Mouse (Mus musculus): ENCODE results near the gene Mpdz. TPM values are rescaled to one million over a fixed set of nuclear protein-coding genes. Genes with fewer than 3 reads are reported as not detected.

Gene Mpdz
- polyA plus RNA-seq, 1 experiment from 2014 or later, result 14.8 TPM

GRCm38 (mm10) chr4:81372355-81372754 is 70.3 kb downstream of the Mpdz start:
- Histone ChIP-seq H3K27ac (no peak overlapping the region), H3K36me3 (no peaks in the 10 kb centered on the region), H3K4me3 (no peak overlapping the region), H3K27me3 (no peaks in the 10 kb centered on the region), H3K4me1 (replicated peaks) (no peaks in the 10 kb centered on the region), H3K9ac (no peak overlapping the region), H3K9me3 (no peaks in the 10 kb centered on the region), H3K4me2 (no peak overlapping the region)
- 98% methylated on average over 4 of the region's 4 CpGs for WGBS
- no peak for ATAC-seq (ENCODE audit: low FRiP score)

- WGBS, result 44% methylated on average over 3 of the region's 3 CpGs
Measured at GRCm38 (mm10) chr4:81351368-81351767, 91.2 kb downstream of the Mpdz start.

GRCm38 (mm10) chr4:81348646-81349045 is 94.0 kb downstream of the Mpdz start:
- Histone ChIP-seq H3K4me3 (no peak overlapping the region), H3K4me1 (replicated peaks) (0 out of 2 replicates have a peak, but pooled peaks cover 3% of the 10 kb centered on the region), H3K27me3 (no peaks in the 10 kb centered on the region), H3K9ac (no peak overlapping the region), H3K9me3 (no peaks in the 10 kb centered on the region), H3K36me3 (0 out of 2 replicates have a peak, but pooled peaks cover 10% of the 10 kb centered on the region), H3K27ac (no peak overlapping the region), H3K4me2 (no peak overlapping the region)
- 87% methylated on average over 7 of the region's 7 CpGs for WGBS
- ATAC-seq (ENCODE audit: low FRiP score), result no peak

More at GRCm38 (mm10) chr4:81351368-81351767, 91.2 kb downstream of the Mpdz start:
- no peak overlapping the region for H3K4me2 ChIP-seq
- H3K27me3 ChIP-seq, result no peaks in the 10 kb centered on the region
- no peak overlapping the region for H3K27ac ChIP-seq
- H3K36me3 ChIP-seq, result peaks cover 15% of the 10 kb centered on the region
- ATAC-seq (ENCODE audit: low FRiP score), result peak; percentile 63; the same call in 1 of the 2 replicates
- no peaks in the 10 kb centered on the region for H3K9me3 ChIP-seq
- H3K4me3 ChIP-seq, result no peak overlapping the region
- 0 out of 2 replicates have a peak, but pooled peaks cover 3% of the 10 kb centered on the region for H3K4me1 ChIP-seq (replicated peaks)
- H3K9ac ChIP-seq, result no peak overlapping the region

GRCm38 (mm10) chr4:81345141-81345540 is 97.5 kb downstream of the Mpdz start:
- Histone ChIP-seq H3K4me3 (no peak overlapping the region), H3K4me1 (replicated peaks) (no peaks in the 10 kb centered on the region), H3K9ac (no peak overlapping the region), H3K9me3 (no peaks in the 10 kb centered on the region), H3K36me3 (0 out of 2 replicates have a peak, but pooled peaks cover 10% of the 10 kb centered on the region), H3K4me2 (no peak overlapping the region), H3K27ac (no peak overlapping the region), H3K27me3 (no peaks in the 10 kb centered on the region)
- no peak for ATAC-seq (ENCODE audit: low FRiP score)
- WGBS, result 88% methylated on average over 3 of the region's 3 CpGs

GRCm38 (mm10) chr4:81333628-81333991 is 109.0 kb downstream of the Mpdz start:
- no peaks in the 10 kb centered on the region for H3K9me3 ChIP-seq
- peak overlapping the region; percentile 60 for H3K27ac ChIP-seq

GRCm38 (mm10) chr4:81332901-81333627 is 109.6 kb downstream of the Mpdz start:
- peak overlapping the region; percentile 60 for H3K27ac ChIP-seq
- no peaks in the 10 kb centered on the region for H3K27me3 ChIP-seq
- no peak overlapping the region for H3K4me2 ChIP-seq
- ATAC-seq (ENCODE audit: low FRiP score), result peak; percentile 65
- peaks cover 17% of the 10 kb centered on the region for H3K4me1 ChIP-seq (replicated peaks)
- WGBS, result 53% methylated on average over 11 of the region's 11 CpGs
- no peaks in the 10 kb centered on the region for H3K36me3 ChIP-seq
- no peak overlapping the region for H3K9ac ChIP-seq
- H3K4me3 ChIP-seq, result no peak overlapping the region
- H3K9me3 ChIP-seq, result no peaks in the 10 kb centered on the region

More at GRCm38 (mm10) chr4:81333628-81333991, 109.0 kb downstream of the Mpdz start:
- H3K27me3 ChIP-seq, result no peaks in the 10 kb centered on the region
- no peak overlapping the region for H3K4me3 ChIP-seq
- no peak overlapping the region for H3K9ac ChIP-seq
- H3K4me1 ChIP-seq (replicated peaks), result peaks cover 17% of the 10 kb centered on the region
- WGBS, result 70% methylated on average over 2 of the region's 2 CpGs
- no peak for ATAC-seq (ENCODE audit: low FRiP score)
- no peaks in the 10 kb centered on the region for H3K36me3 ChIP-seq
- H3K4me2 ChIP-seq, result no peak overlapping the region

- no peak overlapping the region for H3K4me2 ChIP-seq
- H3K4me3 ChIP-seq, result no peak overlapping the region
- no peaks in the 10 kb centered on the region for H3K36me3 ChIP-seq
- H3K27ac ChIP-seq, result peak overlapping the region; percentile 60
- H3K27me3 ChIP-seq, result no peaks in the 10 kb centered on the region
- H3K9me3 ChIP-seq, result no peaks in the 10 kb centered on the region
- H3K4me1 ChIP-seq (replicated peaks), result peaks cover 17% of the 10 kb centered on the region
- peak; percentile 62 for ATAC-seq (ENCODE audit: low FRiP score)
- H3K9ac ChIP-seq, result no peak overlapping the region
- 47% methylated on average over 6 of the region's 6 CpGs for WGBS
Measured at GRCm38 (mm10) chr4:81332439-81332841, 110.2 kb downstream of the Mpdz start.

GRCm38 (mm10) chr4:81327694-81328093 is 114.9 kb downstream of the Mpdz start:
- H3K4me1 ChIP-seq (replicated peaks), result peaks cover 6% of the 10 kb centered on the region
- no peaks in the 10 kb centered on the region for H3K9me3 ChIP-seq
- no peaks in the 10 kb centered on the region for H3K27me3 ChIP-seq
- no peak for ATAC-seq (ENCODE audit: low FRiP score)
- no peak overlapping the region for H3K4me2 ChIP-seq
- no peak overlapping the region for H3K9ac ChIP-seq
- no peak overlapping the region for H3K4me3 ChIP-seq
- H3K27ac ChIP-seq, result no peak overlapping the region
- H3K36me3 ChIP-seq, result no peaks in the 10 kb centered on the region
- 94% methylated on average over 2 of the region's 2 CpGs for WGBS

- Histone ChIP-seq H3K27me3 (no peaks in the 10 kb centered on the region), H3K9ac (no peak overlapping the region), H3K27ac (no peak overlapping the region), H3K4me3 (no peak overlapping the region), H3K4me2 (no peak overlapping the region), H3K36me3 (no peaks in the 10 kb centered on the region), H3K4me1 (replicated peaks) (no peaks in the 10 kb centered on the region), H3K9me3 (no peaks in the 10 kb centered on the region)
- 93% methylated on average over 4 of the region's 4 CpGs for WGBS
- no peak for ATAC-seq (ENCODE audit: low FRiP score)
Measured at GRCm38 (mm10) chr4:81323853-81324252, 118.8 kb downstream of the Mpdz start.

GRCm38 (mm10) chr4:81322232-81322631 is 120.4 kb downstream of the Mpdz start:
- no peak for ATAC-seq (ENCODE audit: low FRiP score)
- H3K9me3 ChIP-seq, result no peaks in the 10 kb centered on the region
- no peaks in the 10 kb centered on the region for H3K36me3 ChIP-seq
- H3K27ac ChIP-seq, result no peak overlapping the region
- H3K27me3 ChIP-seq, result no peaks in the 10 kb centered on the region
- H3K4me2 ChIP-seq, result no peak overlapping the region
- H3K4me3 ChIP-seq, result no peak overlapping the region
- 82% methylated on average over 3 of the region's 3 CpGs for WGBS
- no peak overlapping the region for H3K9ac ChIP-seq
- H3K4me1 ChIP-seq (replicated peaks), result no peaks in the 10 kb centered on the region

GRCm38 (mm10) chr4:81314618-81315017 is 128.0 kb downstream of the Mpdz start:
- H3K4me1 ChIP-seq (replicated peaks), result no peaks in the 10 kb centered on the region
- H3K27me3 ChIP-seq, result no peaks in the 10 kb centered on the region
- H3K9ac ChIP-seq, result no peak overlapping the region
- ATAC-seq (ENCODE audit: low FRiP score), result no peak
- WGBS, result 76% methylated on average over 5 of the region's 5 CpGs
- H3K27ac ChIP-seq, result no peak overlapping the region
- no peak overlapping the region for H3K4me3 ChIP-seq
- no peak overlapping the region for H3K4me2 ChIP-seq
- H3K36me3 ChIP-seq, result no peaks in the 10 kb centered on the region
- H3K9me3 ChIP-seq, result no peaks in the 10 kb centered on the region

- no peaks in the 10 kb centered on the region for H3K9me3 ChIP-seq
- WGBS, result 89% methylated on average over 4 of the region's 4 CpGs
- no peaks in the 10 kb centered on the region for H3K4me1 ChIP-seq (replicated peaks)
- no peak overlapping the region for H3K9ac ChIP-seq
- no peak for ATAC-seq (ENCODE audit: low FRiP score)
- no peak overlapping the region for H3K27ac ChIP-seq
- no peaks in the 10 kb centered on the region for H3K27me3 ChIP-seq
- H3K4me3 ChIP-seq, result no peak overlapping the region
- no peak overlapping the region for H3K4me2 ChIP-seq
- H3K36me3 ChIP-seq, result no peaks in the 10 kb centered on the region
Measured at GRCm38 (mm10) chr4:81313246-81313645, 129.4 kb downstream of the Mpdz start.

- H3K36me3 ChIP-seq, result peaks cover 14% of the 10 kb centered on the region
- no peaks in the 10 kb centered on the region for H3K27me3 ChIP-seq
- no peak for ATAC-seq (ENCODE audit: low FRiP score)
- no peak overlapping the region for H3K4me3 ChIP-seq
- no peaks in the 10 kb centered on the region for H3K9me3 ChIP-seq
- no peak overlapping the region for H3K4me2 ChIP-seq
- 88% methylated on average over 2 of the region's 2 CpGs for WGBS
- no peak overlapping the region; the same call in 1 of the 2 replicates for H3K27ac ChIP-seq
- H3K9ac ChIP-seq, result no peak overlapping the region
- no peaks in the 10 kb centered on the region for H3K4me1 ChIP-seq (replicated peaks)
Measured at GRCm38 (mm10) chr4:81310168-81310474, 132.5 kb downstream of the Mpdz start.

Measured in hindbrain, embryonic 13.5 days (tissue).